ENCODE assay signal across 9 mouse cellular contexts in genomic region chr1:165459041-165459502, GRCm38 (mm10). TPM values are rescaled to one million over a fixed set of nuclear protein-coding genes. Genes with fewer than 3 reads are reported as not detected.
DNase-seq lines count a peak whose midpoint lies in the region; ATAC-seq and TF ChIP-seq lines count a peak whose summit lies in the region.
"Had no signal": no experiment of that assay in that cellular context is flagged by ENCODE, and none has a peak within 500 bp of the region (broad histone marks: within the 10 kb centered on the region; RNA-seq: fewer than 3 reads in every experiment).

No protein-coding gene starts in this region.

- no peak for TF ChIP-seq EP300 in heart, adult 2 months (IDR thresholded peaks at IDR 0.05; ENCODE audit: insufficient read depth, low read depth, low read length)

- peak overlapping the region; percentile 84 for H3K9ac ChIP-seq in heart, adult 2 months (ENCODE audit: low read depth, low read length)
- peak overlapping the region; percentile 87 for H3K9ac ChIP-seq in forebrain, postnatal 0 days

- H3K36me3 ChIP-seq in heart, adult 2 months (ENCODE audit: control insufficient read depth, insufficient read depth, low read length): peaks cover under 1% of the 10 kb centered on the region; the same call in 1 of the 2 replicates
- H3K36me3 ChIP-seq in C2C12 (ENCODE audit: control insufficient read depth, insufficient read depth): no peaks in the 10 kb centered on the region
- no peaks in the 10 kb centered on the region for H3K36me3 ChIP-seq in forebrain, postnatal 0 days (ENCODE audit: insufficient read depth)

- no peak for TF ChIP-seq POLR2A in heart, adult 2 months (IDR thresholded peaks at IDR 0.05; ENCODE audit: insufficient read depth, low read depth, low read length)

- H3K79me3 ChIP-seq in C2C12 (ENCODE audit: low read depth): peaks cover 4% of the 10 kb centered on the region

- WGBS in heart, adult 2 months: 12% methylated on average over 7 of the region's 7 CpGs
- WGBS in forebrain, postnatal 0 days: 20% methylated on average over 7 of the region's 7 CpGs

- peak overlapping the region; percentile 97 for H3K27ac ChIP-seq in heart, adult 2 months
- no peak overlapping the region for H3K27ac ChIP-seq in forebrain, postnatal 0 days (ENCODE audit: low read depth, low read length)

- peak overlapping the region; percentile 65 for H3K4me3 ChIP-seq in heart, adult 2 months
- peak overlapping the region; percentile 74 for H3K4me3 ChIP-seq in C2C12 (ENCODE audit: insufficient read depth, poor library complexity, severe bottlenecking)
- peak overlapping the region; percentile 93 for H3K4me3 ChIP-seq in forebrain, postnatal 0 days (ENCODE audit: low read depth, low read length)

- no peaks in the 10 kb centered on the region for H3K9me3 ChIP-seq in forebrain, postnatal 0 days (ENCODE audit: low read length)

- peak overlapping the region; percentile 95 for H3K4me2 ChIP-seq in forebrain, postnatal 0 days (ENCODE audit: low read depth)

- intact Hi-C loops in heart, adult 2 months (cut with DNase I): loop anchor here (2.0 kb wide), 1 partner anchor 64 kb away; no protein-coding TSS in a partner anchor
- intact Hi-C loops in heart, postnatal 25 days (cut with DNase I): loop anchor here (5.0 to 10.0 kb wide), 2 partner anchors 64 to 183 kb away; no protein-coding TSS in a partner anchor

- no peak for ATAC-seq in forebrain, postnatal 0 days
- no peak for ATAC-seq in erythroid progenitor cell, adult 5-6 weeks (replicated peaks; ENCODE audit: low FRiP score, poor library complexity, severe bottlenecking)

- no peak for TF ChIP-seq CTCF in heart, adult 2 months (IDR thresholded peaks at IDR 0.05)
- TF ChIP-seq CTCF in C2C12 (IDR thresholded peaks at IDR 0.05; ENCODE audit: control insufficient read depth, insufficient read depth, insufficient read length): no peak
- TF ChIP-seq CTCF in forebrain, postnatal 0 days (IDR thresholded peaks at IDR 0.05; ENCODE audit: low read depth): no peak

- peaks cover 1% of the 10 kb centered on the region for H3K79me2 ChIP-seq in heart, adult 2 months (replicated peaks; ENCODE audit: control insufficient read depth, insufficient read depth, low read length)
- H3K79me2 ChIP-seq in C2C12 (ENCODE audit: control insufficient read depth, insufficient read depth): peaks cover 29% of the 10 kb centered on the region

- no peak for DNase-seq in heart, adult 2 months
- no peak for DNase-seq in heart, postnatal 25 days (ENCODE audit: low spot score)
- peak; percentile 2 for DNase-seq in forebrain, postnatal 0 days
- peak; percentile 40 for DNase-seq in lung, postnatal 10 days
- DNase-seq in adrenal gland, adult 8-10 months: no peak
- no peak for DNase-seq in embryo, embryonic 10.5 days (ENCODE audit: low spot score)

- H3K4me1 ChIP-seq in heart, adult 2 months (ENCODE audit: control insufficient read depth, insufficient read depth, low read length): peaks cover 2% of the 10 kb centered on the region; the same call in 1 of the 2 replicates
- H3K4me1 ChIP-seq in forebrain, postnatal 0 days (ENCODE audit: insufficient read depth): peaks cover 12% of the 10 kb centered on the region

- peak overlapping the region; percentile 93 for H3ac ChIP-seq in C2C12 (ENCODE audit: control insufficient read depth, insufficient read length, low read depth)

- H3K27me3 ChIP-seq in heart, adult 2 months (ENCODE audit: control insufficient read depth, insufficient read depth, low read length): no peaks in the 10 kb centered on the region
- no peaks in the 10 kb centered on the region for H3K27me3 ChIP-seq in C2C12 (ENCODE audit: control insufficient read depth, insufficient read depth, insufficient read length)
- no peaks in the 10 kb centered on the region for H3K27me3 ChIP-seq in forebrain, postnatal 0 days (ENCODE audit: insufficient read depth, low read length)

TF ChIP-seq in C2C12, 6 proteins besides CTCF, POLR2A, EP300 and RAD21:
- TF ChIP-seq MAX (IDR thresholded peaks at IDR 0.05): no peak
- no peak for TF ChIP-seq MYOG (IDR thresholded peaks at IDR 0.05; ENCODE audit: control insufficient read depth, extremely low read depth, insufficient read length)
- no peak for TF ChIP-seq FOSL1 (IDR thresholded peaks at IDR 0.05; ENCODE audit: insufficient read depth, low read length, poor library complexity, severe bottlenecking)
- TF ChIP-seq MYOD1 (IDR thresholded peaks at IDR 0.05; ENCODE audit: control insufficient read depth, insufficient read length, low read depth): no peak
- TF ChIP-seq CEBPB (IDR thresholded peaks at IDR 0.05; ENCODE audit: low read depth): no peak
- TF ChIP-seq USF1 (IDR thresholded peaks at IDR 0.05; ENCODE audit: low read depth): no peak

RNA-seq across cellular contexts. Expression of gene Dcaf6, which starts 1.2 kb away (rescaled TPM):
- total RNA-seq in heart, adult 2 months (2021): 100 to 1,000 TPM in 1 of 2 experiments, 10 to 100 TPM in 1; 93.6 to 112 TPM
- 43.3 and 69.8 TPM in 2 replicates for polyA plus RNA-seq in heart, adult 2 months (2012; rRNA removed)
- total RNA-seq in heart, postnatal 25 days (2021): 10 to 100 TPM; 91.3 to 94.1 TPM
- 7.1 TPM for polyA plus RNA-seq in C2C12 (2012; fragmentation: generic; extraction: Trizol)
- total RNA-seq in forebrain, postnatal 0 days (2014; rRNA removed): 43.5 and 45.7 TPM in 2 replicates
- 20.9 and 23.6 TPM in 2 replicates for polyA plus RNA-seq in forebrain, postnatal 0 days (2015; fragmentation: Nextera tagmentation; extraction: Ambion mirVana)
- total RNA-seq in adrenal gland, adult 8-10 months (2022): 10 to 100 TPM; 28.5 to 40.5 (median 34.5) TPM
- 121 and 144 TPM in 2 replicates for total RNA-seq in erythroid progenitor cell, adult 5-6 weeks (2015; ENCODE audit: low replicate concordance)
- total RNA-seq in erythroid progenitor cell, adult 5-6 weeks (2017; ENCODE audit: low replicate concordance): 172 and 178 TPM in 2 replicates

RNA-seq across cellular contexts. Expression of gene Mpc2, which starts 1.4 kb away (rescaled TPM):
- total RNA-seq in heart, adult 2 months (2021): 100 to 1,000 TPM; 547 to 629 TPM
- 253 and 315 TPM in 2 replicates for polyA plus RNA-seq in heart, adult 2 months (2012; rRNA removed)
- 100 to 1,000 TPM; 640 to 653 TPM for total RNA-seq in heart, postnatal 25 days (2021)
- 66.8 TPM for polyA plus RNA-seq in C2C12 (2012; fragmentation: generic; extraction: Trizol)
- 127 and 170 TPM in 2 replicates for total RNA-seq in forebrain, postnatal 0 days (2014; rRNA removed)
- polyA plus RNA-seq in forebrain, postnatal 0 days (2015; fragmentation: Nextera tagmentation; extraction: Ambion mirVana): 251 and 283 TPM in 2 replicates
- total RNA-seq in adrenal gland, adult 8-10 months (2022): 100 to 1,000 TPM; 136 to 174 (median 148) TPM
- total RNA-seq in erythroid progenitor cell, adult 5-6 weeks (2015; ENCODE audit: low replicate concordance): 91.2 and 119 TPM in 2 replicates
- 141 and 142 TPM in 2 replicates for total RNA-seq in erythroid progenitor cell, adult 5-6 weeks (2017; ENCODE audit: low replicate concordance)

RNA-seq across cellular contexts. Expression of gene Adcy10, which starts 25.9 kb away (rescaled TPM):
- total RNA-seq in heart, adult 2 months (2021): under 1 TPM in 1 of 2 experiments, not detected in 1; 0.05 TPM
- polyA plus RNA-seq in heart, adult 2 months (2012; rRNA removed): 0.18 and 0.32 TPM in 2 replicates
- under 1 TPM in 1 of 2 experiments, not detected in 1; 0.22 TPM for total RNA-seq in heart, postnatal 25 days (2021)
- polyA plus RNA-seq in C2C12 (2012; fragmentation: generic; extraction: Trizol): not detected
- total RNA-seq in forebrain, postnatal 0 days (2014; rRNA removed): 0.31 TPM in 1 of 2 replicates, not detected in the other
- 0.10 TPM in 1 of 2 replicates, not detected in the other for polyA plus RNA-seq in forebrain, postnatal 0 days (2015; fragmentation: Nextera tagmentation; extraction: Ambion mirVana)
- 1 to 10 TPM in 1 of 4 experiments, under 1 TPM in 3; 0.21 to 1.2 (median 0.39) TPM for total RNA-seq in adrenal gland, adult 8-10 months (2022)
- not detected in 2 replicates for total RNA-seq in erythroid progenitor cell, adult 5-6 weeks (2015; ENCODE audit: low replicate concordance)
- 0.15 TPM in 1 of 2 replicates, not detected in the other for total RNA-seq in erythroid progenitor cell, adult 5-6 weeks (2017; ENCODE audit: low replicate concordance)
- total RNA-seq: common myeloid progenitor, adult 5-6 weeks had no signal

Comparison
In these comparisons a context has a peak if more than half of its experiments do, and no peak if none do; other contexts are left out.
1. DNase-seq: peak in forebrain, postnatal 0 days (single experiment) and lung, postnatal 10 days (single experiment); none in heart, adult 2 months (0 of 2), heart, postnatal 25 days (single experiment), adrenal gland, adult 8-10 months (single experiment) and embryo, embryonic 10.5 days (single experiment).
2. Peak in every context shown above with its lines, with median percentiles within 50 percentile points of each other: H3K4me3 ChIP-seq.